10 mouse cellular contexts compared by ENCODE assay signal in genomic region chr4:41715596-41715995, GRCm38 (mm10). TPM values are rescaled to one million over a fixed set of nuclear protein-coding genes. Genes with fewer than 3 reads are reported as not detected.
A peak's percentile ranks its signal among the peaks of the same experiment; 100 is the strongest.
DNase-seq lines count a peak whose midpoint lies in the region; ATAC-seq and TF ChIP-seq lines count a peak whose summit lies in the region.
"Had no signal": no experiment of that assay in that cellular context is flagged by ENCODE, and none has a peak within 500 bp of the region (broad histone marks: within the 10 kb centered on the region; RNA-seq: fewer than 3 reads in every experiment).

No protein-coding gene starts in this region.

- intact Hi-C loops in heart, postnatal 14 days (cut with DNase I): no loop called here

- no peaks in the 10 kb centered on the region for H3K27me3 ChIP-seq in heart, embryonic 12.5 days (replicated peaks)
- H3K27me3 ChIP-seq in spleen, adult 2 months (ENCODE audit: control insufficient read depth, insufficient read depth, low read length): no peaks in the 10 kb centered on the region
- no peaks in the 10 kb centered on the region for H3K27me3 ChIP-seq in forebrain, embryonic 13.5 days

- H3K9ac ChIP-seq in heart, embryonic 12.5 days: no peak overlapping the region
- H3K9ac ChIP-seq in forebrain, embryonic 13.5 days: no peak overlapping the region

- H3K4me3 ChIP-seq in heart, embryonic 12.5 days: no peak overlapping the region
- H3K4me3 ChIP-seq in spleen, adult 2 months (ENCODE audit: extremely low read depth, insufficient read depth, insufficient read length): no peak overlapping the region
- H3K4me3 ChIP-seq in forebrain, embryonic 13.5 days: no peak overlapping the region

- peaks cover 23% of the 10 kb centered on the region for H3K4me1 ChIP-seq in heart, embryonic 12.5 days (replicated peaks)
- H3K4me1 ChIP-seq in spleen, adult 2 months (ENCODE audit: control insufficient read depth, insufficient read depth, insufficient read length): peaks cover 8% of the 10 kb centered on the region; the same call in 1 of the 2 replicates
- peaks cover 33% of the 10 kb centered on the region for H3K4me1 ChIP-seq in forebrain, embryonic 13.5 days

- DNase-seq in heart, postnatal 14 days: peak; percentile 25 to 51
- no peak for DNase-seq in spleen, adult 2 months (ENCODE audit: low read depth in 1 of 2, low spot score in 2 of 2)
- no peak for DNase-seq in spleen, postnatal 14 days (ENCODE audit: low spot score in 2 of 2)
- peak; percentile 47 to 69 for DNase-seq in cerebellum, postnatal 36 days
- DNase-seq in thymus, postnatal 25 days: peak; percentile 49
- DNase-seq in ovary, postnatal 10 days (ENCODE audit: low spot score): no peak

- H3K36me3 ChIP-seq in heart, embryonic 12.5 days: peaks cover 57% of the 10 kb centered on the region
- peaks cover 16% of the 10 kb centered on the region for H3K36me3 ChIP-seq in spleen, adult 2 months (ENCODE audit: control insufficient read depth, insufficient read depth, low read length)
- H3K36me3 ChIP-seq in forebrain, embryonic 13.5 days (ENCODE audit: poor library complexity, severe bottlenecking): peaks cover 63% of the 10 kb centered on the region

- no peak for ATAC-seq in heart, embryonic 12.5 days (ENCODE audit: insufficient number of reproducible peaks, low FRiP score)
- ATAC-seq in forebrain, embryonic 13.5 days: no peak

- H3K27ac ChIP-seq in heart, embryonic 12.5 days (ENCODE audit: poor library complexity, severe bottlenecking): no peak overlapping the region
- no peak overlapping the region for H3K27ac ChIP-seq in spleen, adult 2 months (ENCODE audit: insufficient read depth, low read length)
- H3K27ac ChIP-seq in forebrain, embryonic 13.5 days: no peak overlapping the region
- H3K27ac ChIP-seq: macrophage had no signal

- no peaks in the 10 kb centered on the region for H3K9me3 ChIP-seq in heart, embryonic 12.5 days (replicated peaks)
- H3K9me3 ChIP-seq in forebrain, embryonic 13.5 days (replicated peaks): no peaks in the 10 kb centered on the region

- WGBS in heart, embryonic 12.5 days: 84% methylated on average over 5 of the region's 5 CpGs
- 88% methylated on average over 5 of the region's 5 CpGs for WGBS in spleen, adult 2 months
- WGBS in forebrain, embryonic 13.5 days: 69% methylated on average over 5 of the region's 5 CpGs

- TF ChIP-seq CTCF in spleen, adult 2 months (IDR thresholded peaks at IDR 0.05; ENCODE audit: extremely low read depth, insufficient read depth, insufficient read length, insufficient replicate concordance): peak; percentile 11; the same call in 1 of the 2 replicates

- H3K4me2 ChIP-seq in heart, embryonic 12.5 days: no peak overlapping the region
- H3K4me2 ChIP-seq in forebrain, embryonic 13.5 days: no peak overlapping the region

- no peak for TF ChIP-seq POLR2A in spleen, adult 2 months (IDR thresholded peaks at IDR 0.05; ENCODE audit: low read depth, low read length)

RNA-seq across cellular contexts. Expression of gene Rpp25l, which starts 2.3 kb away (rescaled TPM):
- total RNA-seq in heart, postnatal 14 days (2021): 10 to 100 TPM; 28.7 to 30.2 TPM
- 39.7 and 40.9 TPM in 2 replicates for polyA plus RNA-seq in heart, embryonic 12.5 days (2016; fragmentation: Nextera tagmentation; extraction: Ambion mirVana)
- 32.8 and 46.9 TPM in 2 replicates for polyA plus RNA-seq in spleen, adult 2 months (2012; rRNA removed)
- 80.7 and 83.8 TPM in 2 replicates for polyA plus RNA-seq in forebrain, embryonic 13.5 days (2015; fragmentation: Nextera tagmentation; extraction: Ambion mirVana)

RNA-seq across cellular contexts. Expression of gene Dctn3, which starts 7.4 kb away (rescaled TPM):
- total RNA-seq in heart, postnatal 14 days (2021): 10 to 100 TPM; 83.6 to 87.8 TPM
- 113 and 118 TPM in 2 replicates for polyA plus RNA-seq in heart, embryonic 12.5 days (2016; fragmentation: Nextera tagmentation; extraction: Ambion mirVana)
- polyA plus RNA-seq in spleen, adult 2 months (2012; rRNA removed): 25.4 and 25.5 TPM in 2 replicates
- polyA plus RNA-seq in forebrain, embryonic 13.5 days (2015; fragmentation: Nextera tagmentation; extraction: Ambion mirVana): 259 and 262 TPM in 2 replicates

RNA-seq across cellular contexts. Expression of gene Arid3c, which starts 15.3 kb away (rescaled TPM):
- total RNA-seq in heart, postnatal 14 days (2021): not detected
- polyA plus RNA-seq in heart, embryonic 12.5 days (2016; fragmentation: Nextera tagmentation; extraction: Ambion mirVana): not detected in 2 replicates
- polyA plus RNA-seq in spleen, adult 2 months (2012; rRNA removed): not detected in 2 replicates
- 0.26 TPM in 2 replicates for polyA plus RNA-seq in forebrain, embryonic 13.5 days (2015; fragmentation: Nextera tagmentation; extraction: Ambion mirVana)
- polyA plus RNA-seq: macrophage; stomach, embryonic 14.5 days had no signal

RNA-seq across cellular contexts. Expression of gene Il11ra1, which starts 15.8 kb away (rescaled TPM):
- total RNA-seq in heart, postnatal 14 days (2021): 10 to 100 TPM; 56.9 to 61.0 TPM
- polyA plus RNA-seq in heart, embryonic 12.5 days (2016; fragmentation: Nextera tagmentation; extraction: Ambion mirVana): 148 and 159 TPM in 2 replicates
- polyA plus RNA-seq in spleen, adult 2 months (2012; rRNA removed): 45.0 and 52.1 TPM in 2 replicates
- 28.1 and 30.7 TPM in 2 replicates for polyA plus RNA-seq in forebrain, embryonic 13.5 days (2015; fragmentation: Nextera tagmentation; extraction: Ambion mirVana)

RNA-seq across cellular contexts. Expression of gene Cntfr, which starts 18.7 kb away (rescaled TPM):
- 1 to 10 TPM; 2.0 to 5.1 TPM for total RNA-seq in heart, postnatal 14 days (2021)
- polyA plus RNA-seq in heart, embryonic 12.5 days (2016; fragmentation: Nextera tagmentation; extraction: Ambion mirVana): 3.7 TPM in 2 replicates
- polyA plus RNA-seq in spleen, adult 2 months (2012; rRNA removed): 8.1 and 9.3 TPM in 2 replicates
- polyA plus RNA-seq in forebrain, embryonic 13.5 days (2015; fragmentation: Nextera tagmentation; extraction: Ambion mirVana): 21.1 and 21.8 TPM in 2 replicates
- polyA plus RNA-seq: macrophage had no signal

Comparison
In these comparisons a context has a peak if more than half of its experiments do, and no peak if none do; other contexts are left out.
1. DNase-seq: peak in heart, postnatal 14 days (2 of 2), cerebellum, postnatal 36 days (2 of 2) and thymus, postnatal 25 days (single experiment); none in spleen, adult 2 months (0 of 2), spleen, postnatal 14 days (0 of 2) and ovary, postnatal 10 days (single experiment).